Mouse (Mus musculus): Measurements from ENCODE around the gene Olfr1316.

The Olfr1316 gene

DNA sequence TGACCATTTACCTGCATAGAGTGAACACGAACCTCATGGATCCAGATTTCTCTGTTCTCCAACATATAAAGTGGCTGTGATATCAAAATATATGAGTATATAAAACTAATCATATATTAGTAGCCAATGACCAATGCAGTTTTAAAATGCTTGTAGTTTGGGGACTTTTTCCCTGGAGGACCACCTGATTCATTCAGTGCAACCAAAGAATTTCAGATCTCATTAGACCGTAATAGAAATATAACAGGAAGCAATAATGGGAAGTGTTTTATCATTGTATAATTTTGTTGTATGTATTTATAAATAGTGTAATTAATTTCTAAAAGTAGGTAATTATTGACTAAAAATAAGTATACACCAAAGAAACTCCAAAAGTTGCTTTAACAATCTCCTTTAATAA lies at the start of gene Olfr1316:
Gene Olfr1316 (minus strand): TSS at position 101 of the 400 bp plus-strand sequence.
- DNase-seq (ENCODE audit: low read depth), result no peak

DNA sequence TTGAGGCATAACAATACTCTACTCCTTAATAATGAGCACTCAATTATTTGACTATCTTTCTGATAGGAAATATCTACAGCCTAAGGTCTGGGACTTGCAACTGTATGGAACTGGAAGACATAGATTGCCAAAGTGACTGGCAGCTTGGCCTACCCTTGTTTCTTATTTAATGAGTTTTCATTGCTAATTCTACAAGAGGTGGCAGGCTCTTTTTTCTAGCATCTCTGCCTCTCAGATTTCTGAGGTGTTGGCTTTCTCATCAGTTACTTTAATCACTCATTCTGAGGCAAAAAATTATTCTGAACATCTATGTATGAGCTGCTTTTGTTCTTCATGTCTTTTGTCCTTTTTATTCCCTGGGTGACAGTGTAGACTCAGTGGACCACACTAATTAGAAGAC lies 19.1 kb upstream of the Olfr1316 start, which contains the start of gene Olfr1318:
Gene Olfr1318 (plus strand): TSS at position 301 of the 400 bp plus-strand sequence.
- no peak for DNase-seq (ENCODE audit: low read depth)

DNA sequence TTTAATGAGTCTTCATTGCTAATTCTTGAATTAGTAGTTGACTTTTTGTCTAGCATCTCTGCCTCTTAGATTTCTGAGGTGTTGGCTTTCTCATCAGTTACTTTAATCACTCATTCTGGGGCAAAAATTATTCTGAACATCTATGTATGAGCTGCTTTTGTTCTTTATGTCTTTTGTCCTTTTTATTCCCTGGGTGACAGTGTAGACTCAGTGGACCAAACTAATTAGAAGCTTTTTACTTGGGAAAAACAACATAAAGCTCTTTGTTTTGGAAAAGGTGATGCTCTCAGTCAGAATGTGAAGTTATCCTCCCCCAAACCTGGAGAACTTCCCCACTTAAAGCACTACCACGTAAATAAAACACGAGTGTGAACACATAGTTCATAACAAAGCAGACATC lies 5.3 kb upstream of the Olfr1316 start, which contains the start of gene Olfr1317:
Gene Olfr1317 (plus strand): TSS at position 301 of the 400 bp plus-strand sequence.
- no peak for DNase-seq (ENCODE audit: low read depth)

DNA sequence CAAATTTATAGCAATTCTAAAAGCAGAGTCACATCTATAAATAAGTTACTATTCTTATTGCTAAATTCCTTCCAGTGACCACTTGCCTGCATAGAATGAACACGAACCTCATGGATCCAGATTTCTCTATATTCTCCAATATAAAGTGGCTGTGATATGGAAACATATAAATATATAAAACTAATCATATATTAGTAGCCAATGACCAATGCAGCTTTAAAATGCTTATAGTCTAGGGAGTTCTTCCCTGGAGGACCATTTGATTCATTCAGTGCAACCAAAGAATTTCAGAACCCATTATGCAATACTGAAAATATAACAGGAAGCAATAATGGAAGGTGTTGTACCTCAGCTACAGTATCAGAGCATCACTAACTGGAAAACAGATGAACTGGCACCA lies 19.4 kb downstream of the Olfr1316 start, which contains the start of gene Olfr1315-ps1:
Gene Olfr1315-ps1 (minus strand): TSS at position 101 of the 400 bp plus-strand sequence.
- DNase-seq (ENCODE audit: low read depth), result no peak

DNA sequence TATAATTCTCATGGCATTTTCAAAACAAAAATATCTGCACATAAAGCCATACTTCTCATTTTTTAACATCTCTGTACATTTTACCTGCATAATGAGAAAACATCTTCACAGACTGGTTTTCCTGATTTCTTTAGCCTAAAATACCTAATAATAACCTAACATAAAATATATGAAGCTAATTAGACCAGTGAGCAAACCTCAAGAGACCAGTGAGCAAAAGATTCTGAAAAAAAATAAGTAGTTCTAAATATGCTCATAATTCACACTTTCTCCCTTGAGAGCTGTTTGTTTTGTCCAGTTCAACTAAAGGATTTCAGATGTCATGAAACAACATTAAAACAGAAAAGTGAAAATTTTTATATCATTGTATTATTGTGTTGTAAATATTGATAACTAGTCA lies 38.1 kb downstream of the Olfr1316 start, which contains the start of gene Olfr1314:
Gene Olfr1314 (minus strand): TSS at position 101 of the 400 bp plus-strand sequence.
- DNase-seq (ENCODE audit: low read depth), result no peak

DNA sequence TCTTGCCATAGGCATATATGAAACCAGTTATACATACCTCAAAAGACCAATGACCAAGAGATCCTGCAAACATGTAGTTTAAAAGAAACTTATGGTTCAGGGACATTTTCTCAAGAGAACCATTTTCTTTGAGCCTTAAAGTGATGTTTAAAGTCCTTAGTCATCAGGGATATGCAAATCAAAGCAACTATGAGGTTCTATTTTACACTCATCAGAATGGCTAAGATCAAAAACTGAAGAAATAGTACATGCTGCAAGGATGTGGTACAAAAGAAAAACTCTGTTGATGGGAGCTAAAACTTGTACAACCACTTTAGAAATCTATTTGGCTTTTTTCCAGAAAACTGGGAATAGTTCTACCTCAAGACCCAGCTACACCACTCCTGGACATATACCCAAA lies 57.0 kb downstream of the Olfr1316 start, which contains the start of gene Olfr1313:
Gene Olfr1313 (minus strand): TSS at position 101 of the 400 bp plus-strand sequence.
- DNase-seq (ENCODE audit: low read depth), result no peak
